Mouse (Mus musculus): Measurements from ENCODE around the gene Zkscan5.

GRCm38 (mm10) chr5:145202446-145202845, 1.9 kb upstream of the Zkscan5 start:
- TF ChIP-seq CTCF (IDR thresholded peaks at IDR 0.05; ENCODE audit: low read depth): no peak
- no peak for TF ChIP-seq EP300 (IDR thresholded peaks at IDR 0.05; ENCODE audit: low read depth)
